Mouse (Mus musculus): ENCODE data around the gene Gm20547. TPM values are rescaled to one million over a fixed set of nuclear protein-coding genes. Genes with fewer than 3 reads are reported as not detected.

Gene Gm20547
- 0.07 TPM in 1 of 2 replicates, not detected in the other for polyA plus RNA-seq (2016; fragmentation: Nextera tagmentation; extraction: Ambion mirVana)

DNA sequence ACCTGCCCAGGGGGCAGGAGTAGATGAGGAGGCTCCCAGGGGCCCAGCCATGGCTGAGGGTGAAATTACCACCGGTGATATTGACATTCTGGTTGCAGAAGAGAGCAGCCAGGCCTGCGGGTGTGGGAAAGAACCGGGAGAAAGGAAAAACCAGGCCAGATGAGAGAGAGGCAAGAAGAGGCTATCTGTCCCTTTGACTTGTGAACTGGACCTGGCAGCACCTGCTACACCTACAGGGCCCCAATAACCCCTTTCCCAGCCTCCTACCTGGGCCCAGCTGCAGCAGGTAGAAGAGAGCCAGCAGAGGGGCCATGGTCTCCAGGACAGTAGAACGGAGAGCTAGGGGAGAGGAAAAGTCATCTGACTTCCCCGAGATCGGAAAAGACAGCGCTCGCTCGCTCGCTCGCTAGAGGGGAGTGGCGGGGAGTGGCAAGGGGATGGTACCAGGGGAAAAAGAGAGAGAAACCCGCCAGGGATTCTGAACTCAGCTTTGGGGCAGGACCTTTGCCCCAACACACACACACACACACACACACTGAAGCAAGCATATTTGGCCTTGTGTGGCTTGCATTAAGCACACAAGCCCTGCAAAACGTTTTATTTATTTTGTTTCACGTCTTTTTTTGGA is at the start of gene Gm20547:
Gene Gm20547, minus strand, starts transcription at position 360 of the 628 bp plus-strand sequence.
- Histone ChIP-seq H3K27ac (replicated peaks) (no peak within 1 kb of the TSS), H3K4me1 (peaks cover 9% of the 10 kb centered on the region), H3K9me3 (replicated peaks) (no peaks in the 10 kb centered on the region), H3K27me3 (ENCODE audit: low read depth, poor library complexity, severe bottlenecking) (peaks cover 25% of the 10 kb centered on the region), H3K4me3 (peak within 1 kb of the TSS; percentile 20; the same call in 1 of the 2 replicates), H3K36me3 (no peaks in the 10 kb centered on the region)
- no peak for DNase-seq (ENCODE audit: low spot score)
- 14% methylated on average over 15 of the region's 15 CpGs for WGBS

DNA sequence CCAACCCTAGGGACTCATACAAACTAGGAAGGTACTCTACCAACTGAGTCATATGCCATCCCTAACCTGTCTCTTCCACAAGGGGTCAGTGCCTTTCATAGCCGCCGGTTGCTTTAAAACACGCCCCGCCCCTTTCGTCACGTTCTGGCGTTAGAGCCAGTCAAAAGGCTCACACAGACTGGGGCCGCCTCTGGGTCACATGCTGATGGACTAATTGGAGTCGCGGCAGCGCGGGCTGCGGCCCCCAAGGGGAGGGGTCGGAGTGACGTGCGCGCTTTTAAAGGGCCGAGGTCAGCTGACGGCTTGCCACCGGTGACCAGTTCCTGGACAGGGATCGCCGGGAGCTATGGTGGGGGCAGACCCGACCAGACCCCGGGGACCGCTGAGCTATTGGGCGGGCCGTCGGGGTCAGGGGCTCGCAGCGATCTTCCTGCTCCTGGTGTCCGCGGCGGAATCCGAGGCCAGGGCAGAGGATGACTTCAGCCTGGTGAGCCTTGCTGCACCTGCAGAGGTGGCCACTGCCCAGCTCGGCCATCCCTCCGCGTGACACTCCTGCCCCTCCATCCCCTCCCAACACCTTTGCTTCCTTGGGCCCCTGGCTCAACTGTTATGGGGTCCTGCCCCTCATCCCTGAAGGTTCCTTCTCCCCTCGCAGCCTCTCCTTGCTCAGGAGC is 49.4 kb upstream of the Gm20547 start, which contains the start of gene Neu1:
Gene Neu1, plus strand, starts transcription at position 193 of the 674 bp plus-strand sequence.
- 0 out of 2 replicates have a peak, but pooled peaks cover 15% of the 10 kb centered on the region for H3K36me3 ChIP-seq
- peaks cover 35% of the 10 kb centered on the region for H3K4me1 ChIP-seq
- DNase-seq (ENCODE audit: low spot score), result peak; percentile 97
- no peaks in the 10 kb centered on the region for H3K9me3 ChIP-seq (replicated peaks)
- peak within 1 kb of the TSS; percentile 86 for H3K27ac ChIP-seq (replicated peaks)
- peaks cover 9% of the 10 kb centered on the region; the same call in 1 of the 2 replicates for H3K27me3 ChIP-seq (ENCODE audit: low read depth, poor library complexity, severe bottlenecking)
- WGBS, result 1% methylated on average over 38 of the region's 38 CpGs
- peak within 1 kb of the TSS; percentile 69 for H3K4me3 ChIP-seq

DNA sequence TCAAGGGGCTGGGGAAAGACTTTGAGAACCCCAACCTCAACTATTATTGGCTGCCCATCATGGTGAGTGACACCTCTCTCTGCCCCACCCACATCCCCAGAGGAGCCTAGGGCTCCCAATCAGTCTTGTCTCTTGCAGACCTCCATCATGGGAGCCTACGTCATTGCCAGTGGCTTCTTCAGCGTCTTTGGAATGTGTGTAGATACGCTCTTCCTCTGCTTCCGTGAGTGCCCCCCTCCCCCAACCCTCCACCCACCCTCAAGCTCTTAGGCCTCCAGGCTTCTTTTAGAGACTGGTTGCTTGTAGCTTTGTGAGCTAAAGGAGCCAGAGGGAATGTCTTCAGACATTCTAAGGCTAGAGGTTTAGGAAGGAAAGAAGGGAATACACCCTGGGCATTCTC is 47.0 kb upstream of the Gm20547 start:
- peaks cover 9% of the 10 kb centered on the region; the same call in 1 of the 2 replicates for H3K27me3 ChIP-seq (ENCODE audit: low read depth, poor library complexity, severe bottlenecking)
- H3K4me1 ChIP-seq, result peaks cover 21% of the 10 kb centered on the region
- H3K27ac ChIP-seq (replicated peaks), result no peak overlapping the region
- H3K4me3 ChIP-seq, result no peak overlapping the region
- H3K9me3 ChIP-seq (replicated peaks), result no peaks in the 10 kb centered on the region
- whole genome bisulfite sequencing, result 77% methylated on average over 4 of the region's 4 CpGs
- 0 out of 2 replicates have a peak, but pooled peaks cover 4% of the 10 kb centered on the region for H3K36me3 ChIP-seq
- no peak for DNase-seq (ENCODE audit: low spot score)

DNA sequence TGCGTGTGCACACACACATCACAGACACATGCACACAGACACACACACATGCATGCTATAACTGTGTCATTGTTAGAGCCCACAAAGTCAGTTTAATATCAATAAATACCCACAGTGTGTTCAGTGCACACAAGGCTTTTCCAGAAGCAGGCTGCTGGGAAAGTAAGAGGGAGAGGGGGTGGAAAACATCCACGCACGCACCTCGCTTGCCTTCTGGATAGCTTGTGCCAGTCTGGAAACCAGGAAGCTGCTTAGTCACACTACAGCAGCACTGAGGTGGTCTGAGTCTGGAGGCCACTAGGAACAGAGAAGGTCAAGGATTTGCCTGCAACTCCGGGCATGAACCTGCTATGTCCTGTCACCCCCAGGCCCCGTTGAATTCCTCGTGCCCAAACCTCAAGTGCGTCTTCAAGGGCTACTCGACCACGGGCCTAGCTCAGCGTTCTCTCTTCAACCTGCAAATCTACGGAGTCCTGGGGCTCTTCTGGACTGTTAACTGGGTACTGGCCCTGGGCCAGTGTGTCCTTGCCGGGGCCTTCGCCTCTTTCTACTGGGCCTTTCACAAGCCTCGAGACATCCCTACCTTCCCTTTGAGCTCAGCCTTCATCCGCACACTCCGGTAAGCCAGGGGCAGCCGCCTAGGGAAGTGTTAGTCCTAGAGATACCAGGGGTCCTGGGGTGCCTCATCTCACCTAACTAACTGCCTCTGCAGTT is 45.6 kb upstream of the Gm20547 start:
- H3K4me1 ChIP-seq, result peaks cover 17% of the 10 kb centered on the region
- DNase-seq (ENCODE audit: low spot score), result no peak
- H3K27me3 ChIP-seq (ENCODE audit: low read depth, poor library complexity, severe bottlenecking), result peaks cover 9% of the 10 kb centered on the region; the same call in 1 of the 2 replicates
- no peaks in the 10 kb centered on the region for H3K36me3 ChIP-seq
- no peaks in the 10 kb centered on the region for H3K9me3 ChIP-seq (replicated peaks)
- no peak overlapping the region for H3K27ac ChIP-seq (replicated peaks)
- WGBS, result 91% methylated on average over 18 of the region's 18 CpGs
- no peak overlapping the region for H3K4me3 ChIP-seq

DNA sequence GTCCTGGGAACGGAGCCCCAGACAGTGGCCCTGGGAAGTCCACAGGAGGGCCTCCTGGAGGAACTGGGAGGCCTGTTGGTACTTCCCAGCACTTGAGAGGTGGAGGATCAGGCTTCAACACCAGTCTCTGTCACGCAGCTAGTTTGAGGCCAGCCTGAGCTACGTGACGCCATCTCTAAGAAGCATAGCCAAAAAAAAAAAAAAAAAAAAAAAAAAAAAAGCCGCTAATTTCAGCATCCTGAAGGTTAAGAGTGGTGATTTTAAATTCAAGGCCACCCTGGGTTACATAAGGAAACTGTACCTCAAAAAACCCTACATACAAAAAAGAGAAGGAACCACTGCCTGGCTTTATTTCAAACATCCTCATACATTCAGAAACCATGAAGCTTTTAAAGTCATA is 42.4 kb upstream of the Gm20547 start:
- H3K27me3 ChIP-seq (ENCODE audit: low read depth, poor library complexity, severe bottlenecking), result no peaks in the 10 kb centered on the region
- no peaks in the 10 kb centered on the region for H3K9me3 ChIP-seq (replicated peaks)
- H3K4me3 ChIP-seq, result no peak overlapping the region
- H3K36me3 ChIP-seq, result no peaks in the 10 kb centered on the region
- no peaks in the 10 kb centered on the region for H3K4me1 ChIP-seq
- 81% methylated on average over 5 of the region's 5 CpGs for WGBS
- no peak overlapping the region for H3K27ac ChIP-seq (replicated peaks)
- no peak for DNase-seq (ENCODE audit: low spot score)

DNA sequence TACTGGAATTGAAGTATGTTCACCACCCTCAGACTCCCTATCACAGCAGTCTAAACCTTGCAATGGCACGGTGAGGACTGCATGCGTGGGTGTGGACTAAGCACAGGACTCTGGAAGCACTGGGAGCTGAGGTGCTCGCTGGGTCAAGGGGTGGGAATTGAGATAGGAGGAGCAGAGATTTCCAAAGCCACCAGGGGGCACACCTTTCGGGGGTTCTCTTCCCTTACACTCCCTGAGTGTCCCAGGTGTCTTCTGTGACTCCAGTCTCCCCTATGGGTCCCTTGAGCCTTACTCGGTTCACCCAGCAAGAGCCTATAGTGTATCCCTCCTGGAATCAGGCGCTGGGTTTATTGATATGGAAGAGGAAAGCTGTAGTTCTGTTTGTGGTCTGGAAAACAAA is 41.1 kb upstream of the Gm20547 start:
- Histone ChIP-seq H3K27ac (replicated peaks) (no peak overlapping the region), H3K27me3 (ENCODE audit: low read depth, poor library complexity, severe bottlenecking) (no peaks in the 10 kb centered on the region), H3K4me3 (no peak overlapping the region), H3K9me3 (replicated peaks) (no peaks in the 10 kb centered on the region), H3K4me1 (no peaks in the 10 kb centered on the region), H3K36me3 (no peaks in the 10 kb centered on the region)
- DNase-seq (ENCODE audit: low spot score), result no peak
- whole genome bisulfite sequencing, result 49% methylated on average over 6 of the region's 6 CpGs

DNA sequence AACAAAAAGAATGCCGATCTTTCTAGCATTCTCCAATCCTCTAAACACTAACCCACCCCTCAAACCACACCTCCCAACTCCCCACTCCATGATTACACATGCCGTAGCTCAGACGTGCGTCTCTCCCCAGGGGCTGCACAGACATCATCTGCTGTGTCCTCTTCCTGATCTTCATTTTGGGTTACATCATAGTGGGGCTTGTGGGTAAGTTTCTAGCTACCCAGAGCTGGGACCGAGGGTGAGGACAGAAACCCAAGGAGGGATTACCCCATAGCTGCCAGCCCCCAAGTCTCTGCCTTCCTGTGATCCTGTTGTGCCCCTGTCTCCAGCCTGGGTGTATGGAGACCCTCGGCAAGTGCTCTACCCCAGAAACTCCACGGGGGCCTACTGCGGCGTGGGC is 35.3 kb upstream of the Gm20547 start:
- H3K9me3 ChIP-seq (replicated peaks), result no peaks in the 10 kb centered on the region
- DNase-seq (ENCODE audit: low spot score), result no peak

DNA sequence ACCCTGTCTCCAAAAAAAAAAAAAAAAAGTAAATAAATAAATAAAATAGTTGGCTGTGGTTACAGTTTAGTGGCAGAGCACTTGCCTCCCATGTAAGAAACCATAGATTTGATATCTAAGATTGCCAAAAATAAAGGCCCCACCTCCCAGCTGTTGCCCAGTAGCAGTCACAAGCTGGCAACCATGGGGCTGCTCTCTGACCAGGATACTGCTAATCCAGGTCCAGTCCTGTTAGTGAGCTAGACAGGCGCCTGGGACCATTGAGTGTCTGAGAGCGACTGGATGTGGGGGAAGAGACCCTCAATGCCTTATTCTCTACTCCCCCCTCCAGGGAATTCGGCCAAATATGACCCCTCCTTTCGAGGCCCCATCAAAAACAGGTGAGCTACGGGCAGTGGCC is 34.5 kb upstream of the Gm20547 start:
- Histone ChIP-seq H3K36me3 (peaks cover 31% of the 10 kb centered on the region), H3K9me3 (replicated peaks) (no peaks in the 10 kb centered on the region), H3K4me1 (peaks cover 17% of the 10 kb centered on the region), H3K4me3 (no peak overlapping the region), H3K27ac (replicated peaks) (no peak overlapping the region), H3K27me3 (ENCODE audit: low read depth, poor library complexity, severe bottlenecking) (no peaks in the 10 kb centered on the region)
- no peak for DNase-seq (ENCODE audit: low spot score)
- WGBS, result 86% methylated on average over 5 of the region's 5 CpGs

More for the DNA sequence above, 35.3 kb upstream of the Gm20547 start:
- WGBS, result 85% methylated on average over 9 of the region's 9 CpGs
- peaks cover 17% of the 10 kb centered on the region for H3K4me1 ChIP-seq
- peaks cover 22% of the 10 kb centered on the region for H3K36me3 ChIP-seq
- H3K27me3 ChIP-seq (ENCODE audit: low read depth, poor library complexity, severe bottlenecking), result no peaks in the 10 kb centered on the region
- H3K27ac ChIP-seq (replicated peaks), result no peak overlapping the region
- H3K4me3 ChIP-seq, result no peak overlapping the region

DNA sequence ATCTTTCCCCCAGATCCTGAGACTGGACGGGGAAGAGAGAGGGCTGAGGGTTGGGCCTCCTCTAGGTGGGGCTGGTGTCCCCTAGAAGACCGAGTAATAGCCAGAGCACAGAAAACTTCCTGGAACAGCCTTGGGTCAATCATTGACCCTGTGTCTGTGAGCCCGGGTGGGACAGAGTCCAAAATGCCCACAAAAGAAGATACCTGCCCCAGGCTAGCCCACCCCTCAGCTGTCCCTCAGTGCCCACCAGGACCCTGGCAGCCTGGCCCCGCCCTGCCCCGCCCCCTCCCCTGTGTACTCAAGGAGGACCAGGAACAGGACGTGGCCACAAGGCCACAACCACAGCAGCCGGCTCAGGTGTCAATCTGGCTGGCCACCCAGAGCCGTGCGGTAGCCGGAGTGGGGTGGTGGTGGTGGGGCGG is 33.6 kb upstream of the Gm20547 start:
- WGBS, result 20% methylated on average over 11 of the region's 11 CpGs
- no peaks in the 10 kb centered on the region for H3K27me3 ChIP-seq (ENCODE audit: low read depth, poor library complexity, severe bottlenecking)
- no peak for DNase-seq (ENCODE audit: low spot score)
- H3K36me3 ChIP-seq, result peaks cover 40% of the 10 kb centered on the region
- peak overlapping the region; percentile 23 for H3K4me3 ChIP-seq
- H3K4me1 ChIP-seq, result peaks cover 17% of the 10 kb centered on the region
- H3K9me3 ChIP-seq (replicated peaks), result no peaks in the 10 kb centered on the region
- H3K27ac ChIP-seq (replicated peaks), result 0 out of 2 replicates have a peak overlapping the region, but pooled peaks have one; percentile 47

DNA sequence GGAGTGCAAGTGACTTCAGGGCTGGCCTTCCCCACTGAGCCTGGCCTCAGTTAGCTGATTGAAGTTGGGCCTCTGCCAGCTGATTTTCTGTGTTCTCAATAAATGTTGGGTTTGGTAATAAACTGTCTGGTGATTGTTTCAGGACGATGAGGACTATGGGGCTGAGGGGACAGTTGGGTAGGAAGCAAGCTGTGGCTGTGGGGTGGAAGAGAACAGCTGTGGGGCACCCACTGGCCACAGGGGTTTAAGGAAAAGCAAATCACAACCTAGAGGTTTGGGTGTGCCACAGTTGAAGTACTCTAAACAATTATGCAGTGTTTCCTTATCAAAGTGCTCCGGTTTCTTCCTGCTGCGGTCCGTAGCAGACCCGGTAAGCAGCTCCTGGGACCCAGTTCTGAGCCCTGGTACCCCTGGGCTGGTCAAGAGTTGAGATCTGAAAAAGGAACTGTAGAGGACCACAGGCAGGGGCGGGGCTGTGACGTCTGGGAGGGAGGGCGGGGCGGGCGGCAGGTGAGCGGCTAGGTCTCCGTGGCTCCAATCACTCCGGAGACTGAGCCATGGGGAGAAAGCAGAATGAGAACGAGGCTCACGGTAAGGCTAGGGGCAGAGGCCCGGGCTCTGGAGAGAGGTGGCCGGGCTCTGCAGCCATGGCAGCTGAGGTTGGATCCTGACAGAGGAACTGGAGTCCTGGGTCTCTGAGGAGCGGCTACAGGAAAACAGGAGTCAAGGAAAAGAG is 32.3 kb upstream of the Gm20547 start, which contains the start of gene Slc44a4:
Gene Slc44a4, plus strand, starts transcription at position 537 of the 736 bp plus-strand sequence.
- H3K4me1 ChIP-seq, result peaks cover 17% of the 10 kb centered on the region
- peaks cover 53% of the 10 kb centered on the region for H3K36me3 ChIP-seq
- WGBS, result 37% methylated on average over 18 of the region's 18 CpGs
- 0 out of 2 replicates have a peak within 1 kb of the TSS, but pooled peaks have one; percentile 47 for H3K27ac ChIP-seq (replicated peaks)
- no peaks in the 10 kb centered on the region for H3K27me3 ChIP-seq (ENCODE audit: low read depth, poor library complexity, severe bottlenecking)
- 0 out of 2 replicates have a peak within 1 kb of the TSS, but pooled peaks have one; percentile 23 for H3K4me3 ChIP-seq
- H3K9me3 ChIP-seq (replicated peaks), result no peaks in the 10 kb centered on the region
- no peak for DNase-seq (ENCODE audit: low spot score)

DNA sequence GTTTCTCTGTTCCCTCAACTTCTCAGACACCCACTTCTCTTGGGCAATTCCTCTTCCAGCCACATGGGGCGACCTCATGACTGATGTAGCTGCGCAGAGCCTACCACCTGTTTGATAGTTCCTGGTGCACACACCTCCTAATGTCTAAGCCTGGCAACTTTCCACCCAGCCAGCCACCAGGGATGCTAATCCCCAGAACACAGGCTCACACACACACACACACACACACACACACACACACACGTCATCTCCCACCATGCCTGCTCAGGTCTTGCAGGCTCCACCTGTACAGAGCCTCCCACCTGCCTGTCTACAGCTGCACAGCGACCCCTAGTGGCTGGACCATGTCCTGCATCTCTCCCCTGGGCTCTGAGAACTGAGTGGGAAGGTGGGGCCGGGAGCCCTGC is 30.1 kb upstream of the Gm20547 start:
- WGBS, result 49% methylated on average over 5 of the region's 5 CpGs

DNA sequence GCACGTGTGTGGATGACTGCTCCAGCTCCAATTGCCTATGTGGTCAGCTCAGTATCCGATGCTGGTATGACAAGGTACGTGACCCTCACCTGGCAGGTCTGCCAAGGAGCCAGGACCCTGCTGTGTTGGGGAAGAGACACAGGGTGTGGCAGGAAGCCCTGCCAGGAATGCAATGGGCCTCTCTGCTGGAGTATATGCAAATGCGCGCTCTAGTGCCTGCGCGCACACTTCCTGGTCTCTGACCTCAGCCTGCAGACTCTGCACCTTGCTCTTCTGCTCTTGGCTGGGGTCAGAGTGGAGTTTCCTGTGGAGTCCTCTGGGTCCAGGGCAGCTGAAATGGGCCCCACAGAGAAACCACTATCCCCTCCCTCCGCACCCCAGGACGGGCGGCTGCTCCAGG is 29.1 kb upstream of the Gm20547 start:
- Histone ChIP-seq H3K9me3 (replicated peaks) (no peaks in the 10 kb centered on the region), H3K36me3 (peaks cover 84% of the 10 kb centered on the region), H3K4me3 (no peak overlapping the region), H3K27ac (replicated peaks) (no peak overlapping the region), H3K27me3 (ENCODE audit: low read depth, poor library complexity, severe bottlenecking) (no peaks in the 10 kb centered on the region), H3K4me1 (peaks cover 17% of the 10 kb centered on the region)
- 93% methylated on average over 10 of the region's 10 CpGs for WGBS
- DNase-seq (ENCODE audit: low spot score), result no peak

More for the DNA sequence above, 30.1 kb upstream of the Gm20547 start:
- peak; percentile 67 for DNase-seq (ENCODE audit: low spot score)
- Histone ChIP-seq H3K36me3 (peaks cover 75% of the 10 kb centered on the region), H3K4me1 (peaks cover 17% of the 10 kb centered on the region), H3K27me3 (ENCODE audit: low read depth, poor library complexity, severe bottlenecking) (no peaks in the 10 kb centered on the region), H3K4me3 (no peak overlapping the region), H3K9me3 (replicated peaks) (no peaks in the 10 kb centered on the region), H3K27ac (replicated peaks) (no peak overlapping the region)
